Mouse (Mus musculus): ENCODE data around the gene Lin7b.

DNA sequence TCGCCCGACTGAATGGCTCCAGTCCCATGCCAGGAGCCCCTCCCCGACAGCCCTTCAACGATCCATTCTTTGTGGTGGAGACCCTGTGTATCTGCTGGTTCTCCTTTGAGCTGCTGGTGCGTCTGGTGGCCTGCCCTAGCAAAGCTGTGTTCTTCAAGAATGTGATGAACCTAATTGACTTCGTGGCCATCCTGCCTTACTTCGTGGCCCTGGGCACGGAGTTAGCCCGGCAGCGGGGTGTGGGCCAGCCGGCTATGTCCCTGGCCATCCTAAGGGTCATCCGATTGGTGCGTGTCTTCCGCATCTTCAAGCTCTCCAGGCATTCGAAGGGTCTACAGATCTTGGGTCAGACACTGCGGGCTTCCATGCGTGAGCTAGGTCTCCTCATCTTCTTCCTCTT lies 38.6 kb upstream of the Lin7b start:
- no peak for TF ChIP-seq CTCF (IDR thresholded peaks at IDR 0.05; ENCODE audit: insufficient read depth, low read depth, low read length)
- TF ChIP-seq POLR2A (IDR thresholded peaks at IDR 0.05; ENCODE audit: insufficient read depth, low read depth, low read length): no peak

Measured in olfactory bulb, adult 2 months (tissue).